Mouse (Mus musculus): ENCODE results near the gene Gm20431. TPM values are rescaled to one million over a fixed set of nuclear protein-coding genes. Genes with fewer than 3 reads are reported as not detected.

Gene Gm20431
- polyA plus RNA-seq, 1 experiment from 2014 or later, result 7.3 TPM

GRCm38 (mm10) chr2:167688498-167689451 is 27.5 kb upstream of the Gm20431 start, which contains the start of gene Cebpb:
Gene Cebpb, plus strand, starts transcription at chr2:167688915.
- H3K9me3 ChIP-seq (replicated peaks), result no peaks in the 10 kb centered on the region
- WGBS, result under 1% methylated on average over 110 of the region's 147 CpGs

GRCm38 (mm10) chr2:167688126-167688497 is 26.8 kb upstream of the Gm20431 start:
- Histone ChIP-seq H3K4me1 (replicated peaks) (peaks cover 35% of the 10 kb centered on the region), H3K27ac (no peak overlapping the region), H3K9me3 (replicated peaks) (no peaks in the 10 kb centered on the region), H3K4me2 (peak overlapping the region; percentile 98), H3K4me3 (peak overlapping the region; percentile 75), H3K9ac (0 out of 2 replicates have a peak overlapping the region, but pooled peaks have one; percentile 84), H3K36me3 (no peaks in the 10 kb centered on the region), H3K27me3 (peaks cover 16% of the 10 kb centered on the region)
- WGBS, result 38% methylated on average over 12 of the region's 12 CpGs
- ATAC-seq (replicated peaks; ENCODE audit: insufficient number of reproducible peaks, insufficient read depth, low FRiP score, low read depth), result 0 out of 2 replicates have a peak, but pooled peaks have one; percentile 5

More at GRCm38 (mm10) chr2:167688498-167689451, 27.5 kb upstream of the Gm20431 start, which contains the start of gene Cebpb:
- Histone ChIP-seq H3K36me3 (no peaks in the 10 kb centered on the region), H3K4me3 (peak within 1 kb of the TSS; percentile 75), H3K4me1 (replicated peaks) (peaks cover 35% of the 10 kb centered on the region), H3K27ac (peak within 1 kb of the TSS; percentile 80), H3K27me3 (peaks cover 16% of the 10 kb centered on the region), H3K4me2 (peak within 1 kb of the TSS; percentile 98), H3K9ac (peak within 1 kb of the TSS; percentile 84)
- ATAC-seq (replicated peaks; ENCODE audit: insufficient number of reproducible peaks, insufficient read depth, low FRiP score, low read depth), result peak; percentile 71

- no peak overlapping the region for H3K27ac ChIP-seq
- H3K36me3 ChIP-seq, result no peaks in the 10 kb centered on the region
- H3K4me3 ChIP-seq, result no peak overlapping the region
- no peaks in the 10 kb centered on the region for H3K9me3 ChIP-seq (replicated peaks)
- no peak overlapping the region for H3K4me2 ChIP-seq
- peaks cover 35% of the 10 kb centered on the region for H3K4me1 ChIP-seq (replicated peaks)
- WGBS, result 68% methylated on average over 11 of the region's 11 CpGs
- H3K9ac ChIP-seq, result no peak overlapping the region
- H3K27me3 ChIP-seq, result peaks cover 16% of the 10 kb centered on the region
- ATAC-seq (replicated peaks; ENCODE audit: insufficient number of reproducible peaks, insufficient read depth, low FRiP score, low read depth), result no peak
These were observed 26.4 kb upstream of the Gm20431 start for GRCm38 (mm10) chr2:167687651-167688101.

- Histone ChIP-seq H3K4me1 (replicated peaks) (peaks cover 35% of the 10 kb centered on the region), H3K36me3 (no peaks in the 10 kb centered on the region), H3K27ac (no peak overlapping the region), H3K9ac (no peak overlapping the region), H3K4me3 (no peak overlapping the region), H3K4me2 (no peak overlapping the region), H3K27me3 (peaks cover 16% of the 10 kb centered on the region), H3K9me3 (replicated peaks) (no peaks in the 10 kb centered on the region)
- ATAC-seq (replicated peaks; ENCODE audit: insufficient number of reproducible peaks, insufficient read depth, low FRiP score, low read depth), result no peak
- 88% methylated on average over 4 of the region's 4 CpGs for WGBS
These were observed 25.9 kb upstream of the Gm20431 start for GRCm38 (mm10) chr2:167687250-167687586.

DNA sequence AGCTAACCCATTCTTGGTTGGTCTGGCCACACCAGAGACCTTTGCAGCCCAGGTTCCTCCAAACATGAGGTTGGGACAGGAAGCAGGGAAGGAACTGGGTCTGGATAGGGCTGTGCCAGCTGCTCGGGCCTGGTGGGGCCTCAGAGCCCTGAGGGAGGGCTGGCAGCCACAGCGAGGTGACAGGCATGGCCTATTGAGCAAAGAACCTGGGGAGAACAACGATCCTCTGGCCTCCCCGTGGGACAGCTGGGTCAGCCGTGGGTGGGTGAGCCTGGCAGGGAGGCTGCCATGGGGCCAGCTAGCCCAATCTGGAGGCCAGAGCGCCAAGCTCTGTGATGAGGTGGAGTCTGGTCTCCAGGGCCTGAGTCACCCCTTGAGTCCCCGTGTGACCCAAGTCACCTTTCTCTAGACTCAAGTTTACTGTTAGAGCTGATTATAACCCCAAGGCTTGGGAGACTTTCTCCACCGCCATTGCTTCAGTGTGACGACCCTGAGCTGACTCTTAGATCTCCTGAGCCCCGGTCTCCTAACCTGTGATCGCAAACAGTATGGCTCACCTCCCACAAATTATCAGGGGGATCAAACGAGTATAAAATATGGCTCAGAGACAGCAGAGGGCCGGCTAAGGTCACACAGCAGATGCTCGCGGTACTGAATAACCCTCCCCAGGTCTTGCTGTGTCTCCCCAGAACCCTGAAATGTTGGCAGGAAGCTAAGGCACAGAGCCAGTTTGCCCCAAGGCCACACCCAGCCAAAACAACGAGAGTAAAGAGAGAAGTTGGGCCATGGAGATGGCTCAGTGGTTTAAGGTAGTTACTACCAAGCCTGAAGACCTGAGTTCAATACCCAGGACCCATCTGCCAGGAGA is 25.3 kb upstream of the Gm20431 start:
- H3K36me3 ChIP-seq, result no peaks in the 10 kb centered on the region
- H3K4me3 ChIP-seq, result no peak overlapping the region
- H3K27ac ChIP-seq, result no peak overlapping the region
- WGBS, result 78% methylated on average over 16 of the region's 16 CpGs
- peaks cover 29% of the 10 kb centered on the region for H3K4me1 ChIP-seq (replicated peaks)
- no peaks in the 10 kb centered on the region for H3K9me3 ChIP-seq (replicated peaks)
- peaks cover 16% of the 10 kb centered on the region for H3K27me3 ChIP-seq
- H3K4me2 ChIP-seq, result no peak overlapping the region
- H3K9ac ChIP-seq, result no peak overlapping the region
- ATAC-seq (replicated peaks; ENCODE audit: insufficient number of reproducible peaks, insufficient read depth, low FRiP score, low read depth), result no peak

DNA sequence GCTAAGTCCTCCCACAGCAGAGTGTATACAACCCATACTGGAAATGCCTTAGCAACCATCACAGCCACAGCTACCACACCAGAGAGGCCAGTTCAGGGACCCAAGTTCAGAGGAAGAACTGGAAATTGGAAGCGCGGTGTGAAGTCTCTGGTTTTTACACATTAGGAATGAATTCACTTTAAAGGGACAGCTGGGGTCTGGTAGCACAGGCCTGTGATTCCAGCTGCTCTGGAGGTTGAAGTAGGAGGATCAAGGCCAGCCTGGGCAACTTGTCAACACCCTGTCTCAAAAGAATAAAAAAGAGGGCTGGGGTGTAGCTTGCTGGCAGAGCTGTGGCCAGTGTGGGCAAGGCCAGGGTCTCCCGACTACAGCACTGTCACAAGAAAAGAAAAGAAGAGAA is 24.6 kb upstream of the Gm20431 start:
- no peak overlapping the region for H3K4me3 ChIP-seq
- no peak for ATAC-seq (replicated peaks; ENCODE audit: insufficient number of reproducible peaks, insufficient read depth, low FRiP score, low read depth)
- H3K4me2 ChIP-seq, result no peak overlapping the region
- peaks cover 21% of the 10 kb centered on the region for H3K4me1 ChIP-seq (replicated peaks)
- peaks cover 16% of the 10 kb centered on the region for H3K27me3 ChIP-seq
- H3K36me3 ChIP-seq, result no peaks in the 10 kb centered on the region
- WGBS, result 68% methylated on average over 3 of the region's 3 CpGs
- no peak overlapping the region for H3K27ac ChIP-seq
- H3K9me3 ChIP-seq (replicated peaks), result no peaks in the 10 kb centered on the region
- H3K9ac ChIP-seq, result no peak overlapping the region

DNA sequence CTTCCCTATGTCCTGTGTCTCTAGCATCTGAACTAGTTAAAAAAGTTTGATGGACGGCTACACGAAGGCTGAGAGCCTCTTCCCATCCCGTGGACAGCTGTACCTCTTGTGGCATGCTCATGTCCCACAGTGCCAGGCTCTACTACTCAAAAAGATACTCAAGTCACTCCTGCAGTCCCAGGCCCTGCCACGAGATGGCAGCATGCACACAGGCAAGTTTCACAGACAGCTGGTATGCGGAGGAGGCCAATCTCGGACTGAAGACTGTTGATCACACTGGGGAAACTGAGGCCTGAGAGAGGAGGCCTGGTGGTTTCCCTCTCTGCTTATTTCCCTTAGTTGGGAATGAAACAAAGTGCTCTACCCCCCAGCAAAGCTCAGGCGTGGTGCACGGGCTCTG is 23.8 kb upstream of the Gm20431 start:
- ATAC-seq (replicated peaks; ENCODE audit: insufficient number of reproducible peaks, insufficient read depth, low FRiP score, low read depth), result no peak
- no peak overlapping the region for H3K9ac ChIP-seq
- 7% methylated on average over 8 of the region's 8 CpGs for WGBS
- H3K9me3 ChIP-seq (replicated peaks), result no peaks in the 10 kb centered on the region
- no peaks in the 10 kb centered on the region for H3K36me3 ChIP-seq
- no peak overlapping the region for H3K4me3 ChIP-seq
- H3K27me3 ChIP-seq, result peaks cover 16% of the 10 kb centered on the region
- H3K4me1 ChIP-seq (replicated peaks), result peaks cover 15% of the 10 kb centered on the region
- no peak overlapping the region for H3K27ac ChIP-seq
- no peak overlapping the region for H3K4me2 ChIP-seq

- Histone ChIP-seq H3K4me1 (replicated peaks) (peaks cover 11% of the 10 kb centered on the region), H3K9ac (no peak overlapping the region), H3K4me2 (no peak overlapping the region), H3K27me3 (peaks cover 16% of the 10 kb centered on the region), H3K27ac (no peak overlapping the region), H3K9me3 (replicated peaks) (no peaks in the 10 kb centered on the region), H3K4me3 (no peak overlapping the region), H3K36me3 (no peaks in the 10 kb centered on the region)
- 77% methylated on average over 3 of the region's 3 CpGs for WGBS
- no peak for ATAC-seq (replicated peaks; ENCODE audit: insufficient number of reproducible peaks, insufficient read depth, low FRiP score, low read depth)
These were observed 22.4 kb upstream of the Gm20431 start for GRCm38 (mm10) chr2:167683721-167684120.

DNA sequence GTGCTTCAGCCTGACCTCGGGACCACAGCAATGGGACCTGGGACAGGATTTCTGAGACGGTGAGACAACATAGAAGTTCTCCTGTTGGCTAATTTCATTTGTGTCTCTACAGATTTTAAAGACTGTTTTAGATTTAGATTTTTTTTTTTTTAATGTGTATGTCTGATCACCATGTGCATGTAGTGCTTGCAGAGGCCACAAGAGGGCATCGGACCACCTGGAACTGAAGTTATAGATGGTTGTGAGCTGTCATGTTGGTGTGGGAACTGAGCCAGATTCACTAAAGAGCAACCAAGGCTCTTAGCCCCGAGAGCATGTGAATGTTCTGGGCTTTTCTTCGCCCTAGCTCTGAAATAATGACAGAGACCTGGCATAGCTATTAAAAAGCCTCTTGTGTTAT is 19.4 kb upstream of the Gm20431 start:
- 45% methylated on average over 5 of the region's 5 CpGs for WGBS
- Histone ChIP-seq H3K27ac (no peak overlapping the region), H3K4me2 (no peak overlapping the region), H3K9me3 (replicated peaks) (no peaks in the 10 kb centered on the region), H3K27me3 (peaks cover 5% of the 10 kb centered on the region; the same call in 1 of the 2 replicates), H3K4me1 (replicated peaks) (peaks cover 7% of the 10 kb centered on the region; the same call in 1 of the 2 replicates), H3K9ac (no peak overlapping the region), H3K4me3 (no peak overlapping the region), H3K36me3 (no peaks in the 10 kb centered on the region)
- ATAC-seq (replicated peaks; ENCODE audit: insufficient number of reproducible peaks, insufficient read depth, low FRiP score, low read depth), result no peak

DNA sequence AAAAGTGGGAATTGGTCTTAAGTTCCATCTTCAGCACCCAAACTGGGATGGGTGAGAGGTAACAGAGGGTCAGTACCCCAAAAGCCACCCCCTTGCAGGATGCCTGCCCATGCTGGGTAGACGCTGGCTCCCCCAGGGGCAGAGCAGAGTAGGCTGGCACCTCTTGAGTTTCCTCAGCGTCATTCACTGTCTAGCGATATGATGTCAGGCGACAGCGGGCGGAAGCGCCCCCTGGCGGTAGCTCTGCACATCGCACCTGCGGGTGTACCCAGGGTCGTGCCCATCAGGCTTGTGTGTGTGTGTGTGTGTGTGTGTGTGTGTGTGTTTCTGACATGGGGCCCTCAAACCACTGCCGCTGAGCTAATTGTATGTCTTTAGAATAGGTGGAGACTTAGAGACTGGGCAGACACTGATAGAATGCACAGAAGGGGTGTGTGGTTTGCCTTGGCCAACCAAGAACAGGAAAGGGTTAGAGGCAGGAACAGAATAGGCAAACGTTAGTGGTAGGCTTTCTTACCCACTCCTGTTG is 18.7 kb upstream of the Gm20431 start:
- H3K4me3 ChIP-seq, result no peak overlapping the region
- H3K4me2 ChIP-seq, result no peak overlapping the region
- peaks cover 7% of the 10 kb centered on the region; the same call in 1 of the 2 replicates for H3K4me1 ChIP-seq (replicated peaks)
- H3K9me3 ChIP-seq (replicated peaks), result no peaks in the 10 kb centered on the region
- H3K27ac ChIP-seq, result no peak overlapping the region
- no peaks in the 10 kb centered on the region for H3K36me3 ChIP-seq
- ATAC-seq (replicated peaks; ENCODE audit: insufficient number of reproducible peaks, insufficient read depth, low FRiP score, low read depth), result peak; percentile 58
- H3K27me3 ChIP-seq, result peaks cover 5% of the 10 kb centered on the region; the same call in 1 of the 2 replicates
- H3K9ac ChIP-seq, result no peak overlapping the region
- WGBS, result 2% methylated on average over 13 of the region's 13 CpGs

DNA sequence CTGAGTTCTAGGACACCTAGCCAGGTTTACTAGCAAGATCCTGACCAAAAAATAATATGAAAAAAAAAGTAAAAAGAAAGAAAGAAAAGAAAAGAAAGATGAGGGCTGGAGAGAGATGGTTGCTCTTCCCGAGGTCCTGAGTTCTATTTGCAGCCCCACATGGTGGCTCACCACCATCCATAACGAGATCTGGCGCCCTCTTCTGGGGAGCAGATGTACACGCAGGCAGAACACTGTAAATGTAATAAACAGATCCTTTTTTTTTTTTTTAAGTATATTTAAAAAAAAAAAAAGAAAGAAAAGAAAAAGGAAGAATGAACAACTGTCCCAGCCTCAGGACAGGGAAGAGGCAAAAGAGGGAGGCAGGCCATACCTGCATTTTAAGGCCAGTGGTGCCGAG is 17.3 kb upstream of the Gm20431 start:
- peaks cover 7% of the 10 kb centered on the region; the same call in 1 of the 2 replicates for H3K4me1 ChIP-seq (replicated peaks)
- H3K9ac ChIP-seq, result no peak overlapping the region
- no peak for ATAC-seq (replicated peaks; ENCODE audit: insufficient number of reproducible peaks, insufficient read depth, low FRiP score, low read depth)
- H3K9me3 ChIP-seq (replicated peaks), result no peaks in the 10 kb centered on the region
- no peak overlapping the region for H3K4me2 ChIP-seq
- H3K4me3 ChIP-seq, result no peak overlapping the region
- H3K36me3 ChIP-seq, result no peaks in the 10 kb centered on the region
- no peaks in the 10 kb centered on the region for H3K27me3 ChIP-seq
- 51% methylated on average over 5 of the region's 5 CpGs for WGBS
- H3K27ac ChIP-seq, result no peak overlapping the region
